Mouse (Mus musculus) heart, postnatal 10 days (tissue): Measurements from ENCODE around the gene Ptafr. TPM values are rescaled to one million over a fixed set of nuclear protein-coding genes. Genes with fewer than 3 reads are reported as not detected.

Experiments
- DNase-seq, 2 experiments: peaks; one replicate each; pipeline ENCODE4 v3.0.0; 2021
- intact Hi-C: fragments of 180-260 bp; cut with DNase I; formaldehyde crosslinking; loops from one replicate; pipeline ENCODE4 v1.15.1; 2025
- total RNA-seq, 2 experiments: library from RNA; stranded (reverse); gene quantifications; 2 replicates each; pipeline ENCODE4 v1.2.3; 2021

Ptafr gene
- total RNA-seq, 2 experiments from 2014 or later, result 1.1 to 1.7 TPM

- peak; percentile 63 for DNase-seq
Observed at GRCm38 (mm10) chr4:132608147-132608546, 44.3 kb downstream of the Ptafr start.

GRCm38 (mm10) chr4:132610301-132610984 lies 46.6 kb downstream of the Ptafr start:
- DNase-seq, result no peak
- intact Hi-C loops, result no loop called here

More at GRCm38 (mm10) chr4:132608147-132608546, 44.3 kb downstream of the Ptafr start:
- intact Hi-C loops, result no loop called here

- no peak for DNase-seq
- intact Hi-C loops, result no loop called here
Observed at GRCm38 (mm10) chr4:132611320-132611719, 47.5 kb downstream of the Ptafr start.

- intact Hi-C loops, result loop anchor here (5.0 kb wide), 1 partner anchor 56 kb away; the partner anchor contains the start of gene Ptafr
- DNase-seq, result no peak
Observed at GRCm38 (mm10) chr4:132617873-132618272, 54.0 kb downstream of the Ptafr start.

GRCm38 (mm10) chr4:132618850-132619375 lies 55.0 kb downstream of the Ptafr start:
- peak in 1 of 2 experiments; percentile 35 for DNase-seq
- intact Hi-C loops, result loop anchor here (5.0 kb wide), 1 partner anchor 57 kb away; the partner anchor contains the start of gene Ptafr

GRCm38 (mm10) chr4:132620134-132620533 lies 56.3 kb downstream of the Ptafr start:
- DNase-seq, result no peak
- intact Hi-C loops, result no loop called here

GRCm38 (mm10) chr4:132621287-132622068 lies 57.6 kb downstream of the Ptafr start:
- intact Hi-C loops, result no loop called here
- DNase-seq, result no peak

- intact Hi-C loops, result no loop called here
- DNase-seq, result no peak
Observed at GRCm38 (mm10) chr4:132624034-132624657, 60.3 kb downstream of the Ptafr start.

- DNase-seq, result peak; percentile 35 to 57
- intact Hi-C loops, result no loop called here
Observed at GRCm38 (mm10) chr4:132628830-132629229, 65.0 kb downstream of the Ptafr start.

Other genes starting within 250 kb of the Ptafr start
- gene Trnau1ap, start 234.5 kb upstream of the Ptafr start, total RNA-seq, result 10 to 100 TPM; 28.3 to 29.5 TPM
- 10 to 100 TPM; 13.9 to 17.0 TPM for gene Rcc1, start 210.5 kb upstream of the Ptafr start, total RNA-seq
- 10 to 100 TPM; 29.2 to 29.4 TPM for gene Phactr4, start 141.6 kb upstream of the Ptafr start, total RNA-seq
- gene Med18, start 100.1 kb upstream of the Ptafr start, total RNA-seq, result 1 to 10 TPM; 6.7 to 7.1 TPM
- 1 to 10 TPM; 4.5 to 5.5 TPM for gene Sesn2, start 53.6 kb upstream of the Ptafr start, total RNA-seq
- 100 to 1,000 TPM; 546 to 631 TPM for gene Atpif1, start 30.4 kb upstream of the Ptafr start, total RNA-seq
- gene Dnajc8, start 28.5 kb upstream of the Ptafr start, total RNA-seq, result 10 to 100 TPM; 71.0 to 77.5 TPM
- gene Eya3, start 74.9 kb downstream of the Ptafr start, total RNA-seq, result 10 to 100 TPM; 33.4 to 41.1 TPM
- gene Xkr8, start 168.5 kb downstream of the Ptafr start, total RNA-seq, result 1 to 10 TPM; 2.1 to 4.0 TPM
- gene Smpdl3b, start 193.2 kb downstream of the Ptafr start, total RNA-seq, result 1 to 10 TPM; 1.2 TPM
- 10 to 100 TPM; 17.3 to 20.4 TPM for gene Rpa2, start 204.3 kb downstream of the Ptafr start, total RNA-seq
- gene Themis2, start 232.3 kb downstream of the Ptafr start, total RNA-seq, result 1 to 10 TPM; 2.6 to 3.3 TPM